Mouse (Mus musculus): ENCODE measurements around the gene Trpv6.

- TF ChIP-seq CTCF (IDR thresholded peaks at IDR 0.05; ENCODE audit: borderline replicate concordance, insufficient read depth, low read depth, low read length) (no peak), POLR2A (IDR thresholded peaks at IDR 0.05; ENCODE audit: borderline replicate concordance, insufficient read depth, low read length) (no peak)
These were observed 30.5 kb downstream of the Trpv6 start for GRCm38 (mm10) chr6:41605794-41606104.
